Mouse (Mus musculus): ENCODE measurements around the gene Gm21858. TPM values are rescaled to one million over a fixed set of nuclear protein-coding genes. Genes with fewer than 3 reads are reported as not detected.
"Not testable (repeated sequence)": the region's sequence is repeated elsewhere in the genome, so short reads cannot be mapped to it uniquely, and the experiment has no call there.

Gene Gm21858
- polyA plus RNA-seq (2012; rRNA removed) = not detected in 2 replicates

GRCm38 (mm10) chrY:55731456-55731855, at the start of gene Gm21858:
Gene Gm21858 (plus strand): TSS chrY:55731756.
- not testable (repeated sequence) for H3K4me3 ChIP-seq (replicated peaks; ENCODE audit: extremely low read depth, low read depth, low read length); DNase-seq; H3K4me1 ChIP-seq (ENCODE audit: control insufficient read depth, insufficient read depth, low read length)
- WGBS = no CpG with 5 or more reads among the region's 6 CpGs

Measured in lung, adult 2 months (tissue).